Mouse (Mus musculus): Measurements from ENCODE around the gene Trpm8.

Gene Trpm8

DNA sequence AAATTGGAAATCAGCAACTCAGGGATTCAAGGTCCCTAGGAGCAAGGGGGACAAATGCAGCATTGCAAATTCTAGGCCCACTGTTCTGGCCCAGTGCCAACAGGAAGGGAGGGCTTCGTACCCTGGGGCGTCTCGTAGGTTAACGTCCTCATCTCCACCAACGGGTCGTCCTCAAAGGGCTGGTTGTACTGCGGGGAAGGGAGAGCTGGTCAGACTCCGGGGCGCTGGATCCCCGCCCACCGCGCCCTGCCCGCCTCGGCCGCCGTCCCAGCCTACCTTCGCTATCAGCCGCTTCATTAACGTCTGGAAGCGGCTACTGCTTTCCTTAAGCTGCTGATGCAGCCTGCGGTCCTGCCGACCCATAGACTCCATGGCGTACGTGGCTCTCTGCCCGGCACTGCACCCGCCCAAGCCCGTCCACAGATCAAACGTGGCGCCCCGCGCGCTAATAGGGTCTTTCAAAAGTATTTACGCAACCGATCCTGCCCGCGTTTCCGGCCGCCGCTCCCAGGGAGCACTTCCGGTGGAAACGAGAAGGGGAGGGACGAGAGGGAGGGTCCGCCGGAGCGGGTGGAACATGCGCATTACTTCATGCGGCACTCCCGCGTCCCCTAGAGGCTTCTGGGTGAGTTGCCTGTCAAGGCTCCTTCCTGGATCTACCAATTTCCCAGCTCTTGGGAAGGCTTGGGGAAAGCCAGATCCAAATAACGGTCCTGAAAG is at the start of gene Trpm8, which contains the start of gene Hjurp:
TSS of gene Trpm8 (plus strand) at position 564 of the 720 bp plus-strand sequence.
TSS of gene Hjurp (minus strand) at position 536 of the 720 bp plus-strand sequence.
- DNase-seq: peak; percentile 100

DNA sequence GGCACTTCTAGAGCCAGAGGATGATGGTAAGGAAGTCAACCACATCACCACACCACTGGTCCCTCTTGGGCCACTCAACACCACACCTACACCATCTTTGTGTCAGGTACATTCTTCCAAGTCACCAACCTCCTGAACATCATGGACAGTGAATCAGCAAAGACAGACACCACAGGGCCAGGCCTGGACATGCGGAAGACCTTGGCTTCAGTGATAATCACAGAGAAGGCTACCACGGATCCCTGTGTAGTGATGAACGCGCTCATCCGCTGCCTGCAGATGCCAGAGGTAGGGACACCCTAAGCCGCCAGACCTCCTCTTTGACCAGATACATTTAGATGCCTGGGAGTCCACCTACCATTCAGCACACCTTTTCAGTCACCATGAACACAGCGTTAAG is 49.3 kb upstream of the Trpm8 start:
- DNase-seq: peak; percentile 13

DNA sequence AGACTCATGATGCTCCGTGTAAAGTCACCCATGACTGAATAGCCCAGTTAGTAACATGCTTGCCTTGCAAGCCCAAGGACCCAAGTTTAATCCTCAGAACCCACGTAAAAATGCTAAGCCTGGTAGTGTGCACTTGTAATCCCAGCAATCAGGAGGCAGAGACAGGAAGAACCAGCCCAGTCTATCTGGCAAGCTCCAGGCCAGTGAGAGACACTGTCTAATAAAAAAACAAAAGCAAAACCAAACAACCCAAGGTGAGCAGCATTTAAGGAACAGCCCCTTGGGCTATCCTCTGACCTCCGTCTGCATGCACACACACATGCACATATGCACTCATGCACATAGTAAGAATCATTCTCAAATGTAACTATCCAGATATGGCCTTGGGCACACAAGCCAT is 47.9 kb upstream of the Trpm8 start:
- peak; percentile 4 for DNase-seq

DNA sequence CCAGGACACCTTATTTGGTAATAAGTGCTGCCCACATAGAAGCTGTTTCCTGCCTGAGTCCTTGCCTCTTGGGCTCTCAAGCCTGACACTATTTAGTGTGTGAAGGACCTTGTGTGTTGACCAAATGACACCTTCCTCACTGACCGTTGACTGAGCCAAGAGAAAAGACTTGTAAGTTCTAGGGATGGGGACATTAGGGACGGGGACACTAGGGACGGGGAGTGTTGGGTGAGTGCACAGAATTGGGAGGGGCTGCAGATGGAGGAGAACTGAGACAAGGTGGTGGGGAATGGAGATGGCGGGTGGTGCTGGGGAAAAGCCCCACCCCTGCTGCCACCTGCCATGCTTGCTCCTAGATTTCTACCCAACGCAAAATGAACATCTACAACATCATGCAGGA is 47.5 kb upstream of the Trpm8 start:
- peak; percentile 20 for DNase-seq

DNA sequence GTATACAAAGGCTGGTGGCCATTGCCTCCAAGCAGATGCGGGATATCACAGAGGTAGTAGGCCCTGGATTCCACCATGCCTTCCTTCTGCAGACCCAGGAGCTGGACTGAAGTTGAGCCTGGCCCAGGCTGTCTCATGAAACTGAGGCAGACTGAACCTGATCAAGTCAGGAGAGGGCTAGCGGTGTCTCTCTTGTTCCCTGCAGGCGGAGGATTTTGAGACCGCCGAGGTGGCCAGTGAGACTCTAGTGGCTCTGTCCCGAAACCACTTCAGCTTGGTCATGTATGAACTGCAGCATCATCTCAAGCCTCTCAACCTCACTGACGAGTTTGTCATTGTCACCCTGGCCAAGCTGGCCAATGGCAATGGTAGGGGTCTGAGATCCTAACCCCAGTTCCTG is 47.0 kb upstream of the Trpm8 start:
- peak; percentile 6 for DNase-seq

DNA sequence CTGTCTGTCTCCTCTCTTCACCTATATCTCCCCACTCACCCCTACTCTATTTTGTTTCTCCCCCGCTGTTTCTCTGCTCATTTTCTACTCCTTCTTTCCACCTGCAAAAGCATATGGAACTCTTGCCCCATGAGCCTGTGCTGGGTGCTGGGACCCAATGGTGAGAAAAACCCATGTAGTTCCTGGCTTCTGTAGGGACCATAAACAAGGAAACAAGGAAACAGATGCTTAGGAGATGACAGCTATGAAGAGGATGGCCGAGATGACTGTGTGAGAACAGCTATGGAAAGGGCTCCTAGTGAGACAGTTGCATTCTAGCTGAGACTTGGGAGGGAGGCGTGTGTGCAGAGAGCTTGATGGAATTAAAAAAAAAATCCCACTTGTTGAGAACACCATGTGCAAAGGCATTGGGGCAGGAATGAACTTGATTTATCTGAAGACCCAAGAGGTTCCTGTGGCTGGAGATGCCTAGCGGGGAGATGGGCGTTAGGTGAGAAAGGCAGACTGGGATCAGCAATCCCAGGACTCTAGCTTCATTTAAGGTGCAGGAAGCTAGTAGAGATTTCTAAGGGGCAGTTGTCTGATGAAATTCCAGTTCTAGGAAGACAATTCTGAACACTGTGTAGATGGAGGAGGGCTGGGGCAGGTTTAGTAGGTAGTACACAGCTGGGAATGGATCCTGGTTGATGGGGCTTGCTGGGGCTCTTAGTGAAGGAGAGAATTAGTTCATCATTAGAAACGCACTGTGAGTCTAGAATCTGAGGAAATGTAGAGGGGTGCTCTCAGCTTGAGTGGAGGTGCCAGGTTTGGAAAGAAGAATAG is 46.3 kb upstream of the Trpm8 start:
- peak; percentile 4 for DNase-seq

DNA sequence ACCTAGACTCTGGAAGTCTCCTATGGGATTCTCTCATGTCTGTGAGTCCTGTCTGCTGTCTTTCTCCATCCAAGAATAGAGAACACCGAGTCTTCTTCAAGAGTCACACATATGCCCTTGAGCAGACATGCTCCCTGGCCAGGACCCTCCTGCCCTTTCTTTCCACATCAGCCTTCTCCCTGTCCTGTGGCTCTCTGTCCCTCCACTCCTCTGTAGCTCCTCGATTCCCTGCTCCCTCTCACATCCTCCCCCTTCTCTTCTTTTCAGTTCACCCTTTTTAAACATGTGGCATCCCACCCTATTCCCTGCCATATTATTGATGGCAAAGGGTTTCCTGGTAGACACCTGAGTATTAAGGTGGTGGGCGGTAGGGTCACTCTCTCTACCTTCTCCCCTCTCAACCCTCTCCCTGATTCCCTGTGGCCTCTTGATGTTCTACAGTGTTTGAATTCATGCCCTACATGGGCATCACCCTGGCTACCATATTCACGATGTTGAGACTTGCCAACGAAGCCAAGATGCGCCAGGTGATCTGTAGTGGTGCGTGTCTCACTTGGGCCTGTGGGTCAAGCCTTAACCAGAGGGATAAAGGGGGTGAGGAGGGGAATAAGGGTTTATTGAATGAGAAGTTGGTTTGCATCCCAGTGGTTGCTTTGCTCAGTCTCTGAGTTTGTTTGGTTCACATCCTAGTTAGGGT is 45.5 kb upstream of the Trpm8 start:
- DNase-seq: no peak

DNA sequence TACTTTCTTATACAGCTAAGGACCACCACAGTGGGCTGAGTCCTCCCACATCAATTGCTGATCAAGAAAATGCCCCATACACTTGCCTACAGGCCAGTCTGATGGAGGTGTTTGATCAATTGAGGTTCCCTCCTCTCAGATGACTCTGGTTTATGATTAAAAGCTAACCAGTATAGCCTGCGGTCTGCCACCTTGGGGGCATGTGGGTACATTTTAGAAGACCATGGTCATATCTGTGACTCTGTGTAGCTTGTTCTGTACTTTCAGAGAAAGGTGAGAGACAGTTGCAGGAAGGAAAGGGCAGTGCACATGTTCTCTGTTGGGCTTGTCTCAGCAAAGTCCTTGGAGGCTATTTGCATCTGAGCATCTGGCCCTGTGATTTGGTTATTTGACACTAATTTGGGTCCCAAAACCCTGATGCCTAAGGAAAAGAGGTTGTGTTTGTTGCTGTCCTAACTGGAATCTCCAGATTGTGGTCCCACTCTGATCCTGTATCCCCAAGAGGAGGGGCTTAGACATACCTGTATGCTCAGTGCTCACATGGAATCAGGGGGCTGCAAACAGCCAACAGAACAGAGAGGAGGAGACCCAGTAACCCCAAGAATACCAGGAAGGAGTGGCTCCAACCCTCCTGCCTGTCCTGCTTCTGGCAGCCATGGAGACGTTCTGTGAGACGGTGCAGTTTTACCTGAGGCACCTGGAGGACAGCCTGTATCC is 44.6 kb upstream of the Trpm8 start:
- DNase-seq: no peak

DNA sequence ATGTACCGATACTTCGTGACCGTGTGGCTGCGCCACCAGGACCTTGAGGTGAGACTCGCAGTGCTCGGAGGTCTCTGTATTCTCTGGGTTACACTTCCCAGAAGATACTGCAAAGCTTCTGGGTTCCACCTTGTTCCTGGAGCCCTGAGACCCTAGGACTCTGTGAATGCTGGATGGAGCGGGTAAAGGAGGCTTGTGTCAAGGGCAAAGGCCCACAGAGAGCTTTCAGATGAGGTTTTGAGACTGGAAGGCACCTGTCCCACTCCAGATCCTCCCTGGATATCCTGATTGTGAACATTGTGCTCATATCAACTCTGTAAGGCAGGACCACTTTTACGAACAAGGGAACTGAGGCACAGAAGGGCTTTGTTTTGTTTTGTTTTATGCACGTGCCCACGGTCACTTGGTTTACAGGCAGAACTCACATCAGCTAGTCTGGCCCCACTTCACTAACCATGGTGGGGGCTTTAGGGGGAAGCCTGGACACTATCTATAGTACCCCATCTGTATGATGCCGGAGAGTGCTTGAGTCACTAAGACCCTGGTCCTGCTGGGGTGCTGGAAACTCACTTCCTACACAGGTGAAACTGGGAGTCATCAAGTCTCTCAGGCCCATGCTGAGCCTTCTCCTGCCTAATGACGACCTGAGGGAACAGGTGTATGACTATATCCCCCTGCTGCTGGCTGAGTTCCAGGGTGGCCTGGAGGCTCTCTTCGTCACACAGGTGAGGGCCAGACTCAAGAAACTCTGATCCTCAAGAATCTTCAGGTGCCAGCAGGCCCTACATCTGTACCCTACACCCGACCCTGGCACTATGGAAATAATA is 43.8 kb upstream of the Trpm8 start:
- DNase-seq: no peak

DNA sequence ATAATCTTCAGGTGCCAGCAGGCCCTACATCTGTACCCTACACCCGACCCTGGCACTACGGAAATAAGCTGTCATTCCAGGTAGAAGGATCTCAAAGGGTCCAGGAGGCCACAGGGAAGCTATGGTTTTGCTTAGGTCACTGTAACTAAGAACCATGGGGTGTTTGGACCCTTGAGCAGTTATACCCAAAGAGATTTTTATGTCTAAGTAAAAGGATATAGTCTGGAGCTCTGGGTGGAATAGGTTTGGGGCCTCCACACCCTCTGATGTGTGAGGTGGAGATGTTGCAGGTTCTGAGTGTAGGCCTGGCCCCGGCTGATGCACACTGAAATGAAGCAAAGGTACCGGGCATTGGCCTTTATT is 43.2 kb upstream of the Trpm8 start:
- no peak for DNase-seq

DNA sequence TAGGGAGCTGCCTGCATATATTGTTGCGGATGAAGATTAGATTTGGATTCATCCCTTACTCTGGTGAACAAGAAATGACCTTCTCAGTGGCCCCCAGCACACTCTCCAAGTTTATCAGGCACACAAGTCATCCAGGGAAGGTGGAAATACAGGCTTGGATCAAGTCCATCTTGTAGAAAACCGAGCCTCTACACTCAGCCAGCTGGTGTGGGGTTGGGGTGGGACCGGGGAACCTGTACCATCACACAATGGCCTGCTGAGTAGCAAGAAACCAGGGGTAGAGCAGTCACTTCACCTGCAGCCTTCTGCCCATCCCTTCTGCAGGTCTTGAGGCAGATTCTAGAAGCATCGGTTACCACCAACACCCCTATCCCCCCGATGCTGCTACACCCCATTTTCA is 42.8 kb upstream of the Trpm8 start:
- DNase-seq: no peak

DNA sequence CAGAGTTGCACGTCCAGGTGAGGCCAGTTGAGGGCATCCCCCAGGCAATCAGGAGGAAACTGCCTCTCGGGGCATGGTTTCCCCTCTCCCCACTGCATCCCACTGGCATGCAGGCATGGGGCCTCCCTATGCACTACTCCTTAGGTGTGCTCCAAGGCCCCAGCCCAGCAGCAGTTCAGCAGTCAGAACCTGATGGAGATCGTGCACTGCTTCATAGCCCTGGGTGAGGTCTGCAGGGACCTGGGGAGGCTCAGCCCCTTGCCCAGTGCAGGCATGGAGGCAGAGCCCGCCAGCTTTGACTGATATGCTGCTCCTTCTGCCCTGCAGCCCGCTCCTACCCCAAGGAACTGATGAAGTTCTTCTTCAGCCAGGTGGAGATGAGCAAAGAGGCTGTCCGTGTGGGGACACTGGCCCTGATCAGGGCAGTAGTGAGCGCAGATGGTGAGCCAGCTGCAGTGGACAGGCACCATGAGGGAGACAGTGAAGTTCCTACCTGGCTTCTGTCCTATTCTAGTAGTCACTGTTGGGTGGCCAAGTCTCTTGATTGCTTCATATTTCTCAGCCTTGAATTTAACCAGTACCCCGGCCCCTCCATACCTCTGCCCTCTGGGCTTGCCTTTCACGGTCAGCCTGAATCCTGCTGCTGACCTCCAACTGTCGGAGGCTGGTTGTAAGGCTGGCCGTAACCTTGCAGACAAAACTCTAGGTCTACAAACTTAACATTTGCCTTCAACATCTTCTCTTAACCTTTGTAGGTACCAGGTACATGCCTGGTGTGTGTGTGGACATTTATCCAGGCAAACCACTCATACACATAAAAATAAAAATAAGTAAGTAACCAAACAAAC is 42.2 kb upstream of the Trpm8 start:
- no peak for DNase-seq

DNA sequence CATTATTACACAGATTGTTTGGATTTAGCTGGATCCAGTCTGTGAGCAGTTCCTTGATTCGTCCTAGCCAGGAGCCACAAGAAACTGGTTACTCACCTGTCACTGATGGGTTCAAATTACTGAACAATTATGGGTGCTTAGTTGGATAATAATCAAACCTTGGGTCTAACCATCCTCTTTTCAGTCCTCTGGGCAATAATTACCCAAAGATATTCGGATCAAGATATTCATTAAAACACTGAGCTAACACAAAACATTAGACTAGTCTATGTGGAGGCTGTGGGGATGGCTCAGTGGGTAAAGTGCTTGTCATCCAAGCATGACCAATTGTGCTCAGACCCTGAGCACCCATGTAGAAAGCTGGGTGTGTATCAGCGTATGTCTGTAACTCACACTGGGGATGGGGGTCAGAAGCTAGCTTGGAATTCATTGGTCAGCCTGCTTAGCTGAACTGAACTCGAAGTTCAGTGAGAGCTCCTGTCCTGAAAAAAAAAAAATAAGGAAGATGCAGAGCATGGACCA is 41.5 kb upstream of the Trpm8 start:
- DNase-seq: no peak

DNA sequence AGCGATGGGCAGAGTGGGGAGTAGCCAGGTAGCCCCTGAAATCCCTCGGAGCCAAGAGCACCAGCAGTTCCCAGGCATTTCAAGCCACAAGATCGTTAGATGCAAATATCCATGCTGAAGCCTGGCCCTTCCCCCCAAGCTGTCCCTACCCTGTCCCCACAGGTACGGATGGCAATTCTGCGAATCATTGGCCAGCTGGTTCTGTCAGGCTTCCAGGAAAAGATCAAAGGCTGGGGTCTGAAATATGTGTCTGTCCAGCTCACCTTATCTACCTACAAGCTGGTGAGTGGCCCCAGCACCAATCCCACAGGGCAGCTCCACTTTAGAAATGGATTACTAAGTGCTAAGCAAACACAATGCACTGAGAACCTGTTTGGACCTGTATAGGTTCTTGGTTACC is 40.1 kb upstream of the Trpm8 start:
- no peak for DNase-seq

DNA sequence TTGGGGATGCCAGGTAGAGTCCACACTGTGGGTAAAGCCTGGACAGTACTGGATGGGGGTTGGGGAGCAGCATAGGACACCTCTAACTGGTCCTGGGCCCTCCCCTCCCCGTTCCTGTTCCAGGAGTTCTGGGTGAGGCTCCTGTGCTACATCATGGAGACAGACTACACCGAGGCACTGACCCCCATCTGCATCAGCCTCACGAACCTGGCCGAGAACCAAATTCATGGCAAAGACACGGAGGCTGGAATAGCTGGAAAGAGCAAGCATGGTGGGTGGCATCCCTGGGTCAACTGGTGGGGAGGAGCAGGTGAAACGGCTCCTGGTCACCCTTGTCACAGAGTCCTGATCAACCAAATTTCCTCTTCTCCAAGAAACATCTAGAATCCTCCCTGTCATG is 38.7 kb upstream of the Trpm8 start:
- no peak for DNase-seq

DNA sequence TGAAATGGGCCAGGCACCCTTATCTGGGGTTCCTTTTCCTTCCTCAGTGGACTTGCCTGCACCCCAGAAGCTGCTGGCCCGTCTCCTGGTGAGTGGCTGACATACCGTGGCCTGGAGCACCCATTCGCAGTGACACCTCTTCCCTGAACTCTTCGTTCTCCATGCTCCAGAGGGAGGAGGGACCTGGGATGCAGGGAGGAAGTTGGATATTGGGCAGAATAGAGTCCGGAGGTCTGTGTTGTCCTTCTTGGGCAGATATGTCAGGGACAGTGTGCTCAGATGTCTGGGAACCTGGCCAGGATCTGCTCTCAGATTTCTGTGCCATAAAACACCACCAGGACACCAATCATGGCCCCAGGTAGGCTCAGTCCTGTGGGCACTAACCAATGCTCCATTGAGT is 37.4 kb upstream of the Trpm8 start:
- no peak for DNase-seq

DNA sequence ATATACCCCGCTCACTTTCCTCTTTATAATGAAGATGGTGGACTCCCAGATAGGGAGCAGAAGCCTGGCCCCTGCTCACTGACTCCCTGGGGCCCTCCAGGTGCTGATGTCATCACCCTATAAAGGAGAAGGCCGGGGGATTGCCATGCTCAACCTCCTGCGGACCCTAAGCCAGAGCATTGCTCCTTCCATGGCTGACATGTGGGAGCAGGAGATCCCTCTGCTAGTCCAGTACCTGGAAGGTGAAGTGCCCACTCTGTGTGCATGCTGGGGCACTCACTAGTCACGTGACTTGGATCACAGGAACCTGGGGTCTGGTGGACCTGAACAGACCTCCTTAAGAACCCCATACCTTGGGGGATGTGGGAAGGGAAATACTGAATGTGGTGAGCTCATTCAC is 36.9 kb upstream of the Trpm8 start:
- no peak for DNase-seq

DNA sequence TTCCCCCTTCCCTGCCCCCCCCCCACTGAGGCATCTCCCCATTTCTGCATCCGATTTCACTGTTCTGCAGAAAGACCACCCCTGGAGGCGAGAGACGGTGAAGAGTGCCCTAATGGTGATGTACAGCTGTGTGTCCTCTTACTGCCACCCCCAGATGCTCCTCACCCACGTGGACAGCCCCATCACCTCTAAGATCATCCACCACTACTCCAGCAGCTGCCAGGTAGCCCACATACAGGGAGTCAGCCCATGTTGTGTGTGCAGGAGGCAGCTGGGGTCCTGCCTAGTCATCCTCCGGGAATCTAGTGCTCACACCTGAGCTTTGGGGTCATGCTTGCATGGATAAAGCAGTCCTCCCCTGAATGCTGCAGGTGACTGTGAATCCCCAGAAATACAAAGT is 33.6 kb upstream of the Trpm8 start:
- DNase-seq: no peak

DNA sequence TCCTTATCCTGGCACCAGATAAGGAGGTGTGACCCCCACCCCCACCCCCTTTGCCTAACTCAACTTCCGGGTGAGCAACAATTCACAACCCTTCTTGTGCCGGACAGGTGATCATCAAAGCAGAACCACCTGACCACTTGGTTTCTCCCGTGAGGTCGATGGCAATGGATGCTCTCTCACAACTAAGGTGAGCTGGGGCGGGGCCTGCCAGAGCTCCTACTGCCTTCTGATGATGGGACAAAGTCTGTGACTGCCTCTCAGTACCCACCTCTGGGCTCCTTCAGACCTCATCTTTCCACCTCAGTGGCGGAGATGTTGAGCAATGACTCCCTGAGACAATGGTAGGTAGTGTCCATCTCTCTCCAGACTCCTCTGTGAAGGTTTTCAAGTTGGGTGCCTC is 31.6 kb upstream of the Trpm8 start:
- DNase-seq: no peak

DNA sequence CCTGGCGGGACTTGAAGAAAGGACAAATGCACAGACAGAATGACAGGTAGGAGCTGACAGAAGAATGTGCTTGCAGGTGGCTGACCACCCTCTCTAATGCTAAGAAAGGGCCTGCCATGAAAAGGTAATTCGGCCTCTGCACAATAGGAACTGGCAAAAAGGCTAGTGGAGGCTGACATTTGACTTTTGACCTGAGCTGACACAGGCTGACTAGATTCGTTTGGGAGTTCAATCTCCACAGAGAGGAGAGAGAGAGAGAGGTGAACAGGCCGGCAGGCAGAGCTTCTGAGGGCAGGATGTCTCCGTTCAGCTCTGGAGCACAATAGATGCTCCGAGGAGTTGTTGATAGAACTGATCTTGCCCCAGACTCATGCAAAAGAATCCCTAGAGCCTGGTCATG is 31.1 kb upstream of the Trpm8 start:
- no peak for DNase-seq

DNA sequence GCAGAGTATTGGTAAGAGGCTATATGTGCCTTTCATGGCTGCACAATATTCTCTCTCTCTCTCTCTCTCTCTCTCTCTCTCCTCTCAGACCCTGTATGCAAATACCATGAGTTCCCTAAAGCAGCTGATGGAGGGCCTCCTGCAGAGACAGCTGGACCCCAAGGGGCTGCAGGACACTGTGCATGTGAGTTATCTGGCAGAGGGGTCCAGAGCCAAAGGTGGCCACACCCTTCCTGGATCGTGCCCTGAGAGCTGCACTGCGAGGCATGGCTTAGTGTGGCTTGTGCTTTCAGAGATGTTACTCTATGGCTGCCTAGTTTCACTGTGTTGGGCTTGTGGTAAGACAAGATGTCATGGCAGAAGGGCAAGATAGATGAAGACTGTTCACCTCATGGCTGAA is 29.8 kb upstream of the Trpm8 start:
- DNase-seq: no peak
